In genomic region chr1:175867558-175867957, GRCm38 (mm10) we compare ENCODE assay signal across 8 mouse cellular contexts. TPM values are rescaled to one million over a fixed set of nuclear protein-coding genes. Genes with fewer than 3 reads are reported as not detected.
DNase-seq lines count a peak whose midpoint lies in the region; ATAC-seq and TF ChIP-seq lines count a peak whose summit lies in the region.
"Had no signal": no experiment of that assay in that cellular context is flagged by ENCODE, and none has a peak within 500 bp of the region (broad histone marks: within the 10 kb centered on the region; RNA-seq: fewer than 3 reads in every experiment).

No protein-coding gene starts in this region.

- TF ChIP-seq CTCF in stomach, postnatal 0 days (IDR thresholded peaks at IDR 0.05; ENCODE audit: low read depth), result peak; percentile 67

- ATAC-seq in embryonic facial prominence, embryonic 11.5 days (replicated peaks; ENCODE audit: insufficient number of reproducible peaks, low FRiP score, low TSS enrichment, low read depth), result no peak
- no peak for ATAC-seq in stomach, postnatal 0 days (ENCODE audit: low FRiP score, low TSS enrichment)

- no peak overlapping the region for H3K4me2 ChIP-seq in embryonic facial prominence, embryonic 11.5 days (ENCODE audit: low read depth, low read length)
- H3K4me2 ChIP-seq in stomach, postnatal 0 days (replicated peaks; ENCODE audit: low read depth), result no peak overlapping the region

- no peaks in the 10 kb centered on the region for H3K4me1 ChIP-seq in heart, embryonic 10.5 days
- H3K4me1 ChIP-seq in embryonic facial prominence, embryonic 11.5 days (ENCODE audit: control insufficient read depth, insufficient read depth, low read length), result no peaks in the 10 kb centered on the region
- no peaks in the 10 kb centered on the region for H3K4me1 ChIP-seq in stomach, postnatal 0 days (replicated peaks; ENCODE audit: control insufficient read depth, insufficient read depth)

- no peaks in the 10 kb centered on the region for H3K36me3 ChIP-seq in heart, embryonic 10.5 days
- no peaks in the 10 kb centered on the region for H3K36me3 ChIP-seq in embryonic facial prominence, embryonic 11.5 days (replicated peaks; ENCODE audit: control insufficient read depth, insufficient read depth, low read depth, low read length)
- no peaks in the 10 kb centered on the region for H3K36me3 ChIP-seq in stomach, postnatal 0 days (ENCODE audit: control insufficient read depth, insufficient read depth, low read length)

- no peaks in the 10 kb centered on the region for H3K9me3 ChIP-seq in heart, embryonic 10.5 days
- no peaks in the 10 kb centered on the region for H3K9me3 ChIP-seq in embryonic facial prominence, embryonic 11.5 days (replicated peaks; ENCODE audit: control insufficient read depth, low read length)
- H3K9me3 ChIP-seq in stomach, postnatal 0 days (ENCODE audit: control insufficient read depth, low read length), result no peaks in the 10 kb centered on the region
- H3K9me3 ChIP-seq: megakaryocyte, embryonic 14.5 days had no signal

- 25% methylated on average over 5 of the region's 5 CpGs for WGBS in heart, embryonic 10.5 days
- 33% methylated on average over 5 of the region's 5 CpGs for WGBS in embryonic facial prominence, embryonic 11.5 days
- 25% methylated on average over 5 of the region's 5 CpGs for WGBS in stomach, postnatal 0 days

- H3K9ac ChIP-seq in embryonic facial prominence, embryonic 11.5 days (replicated peaks; ENCODE audit: low read length), result no peak overlapping the region
- no peak overlapping the region for H3K9ac ChIP-seq in stomach, postnatal 0 days (ENCODE audit: low read length)

- TF ChIP-seq EP300 in stomach, postnatal 0 days (optimal IDR thresholded peaks at IDR 0.05), result no peak

- peak; percentile 25 to 50 for DNase-seq in heart, postnatal 10 days
- no peak for DNase-seq in heart, embryonic 10.5 days (ENCODE audit: low spot score)
- DNase-seq in right cerebral cortex, postnatal 14 days, result peak; percentile 14
- DNase-seq in right cerebral cortex, postnatal 4 days, result no peak
- DNase-seq in embryonic facial prominence, embryonic 11.5 days (ENCODE audit: low spot score), result peak; percentile 49
- DNase-seq in stomach, postnatal 0 days (ENCODE audit: low spot score), result peak; percentile 21
- no peak for DNase-seq in urinary bladder, postnatal 4 days (ENCODE audit: low spot score in 2 of 2)

- intact Hi-C loops in heart, postnatal 10 days (cut with DNase I), result loop anchor here (5.0 kb wide), 4 partner anchors 175 to 825 kb away; partner anchors contain the start of genes Chml, Fh1 and Opn3

- no peaks in the 10 kb centered on the region for H3K27me3 ChIP-seq in heart, embryonic 10.5 days (ENCODE audit: insufficient read depth, poor library complexity, severe bottlenecking)
- no peaks in the 10 kb centered on the region for H3K27me3 ChIP-seq in embryonic facial prominence, embryonic 11.5 days (ENCODE audit: control insufficient read depth, insufficient read depth, low read length)
- no peaks in the 10 kb centered on the region for H3K27me3 ChIP-seq in stomach, postnatal 0 days (ENCODE audit: control insufficient read depth, insufficient read depth, low read length)
- H3K27me3 ChIP-seq: megakaryocyte, embryonic 14.5 days had no signal

- H3K4me3 ChIP-seq in heart, embryonic 10.5 days, result no peak overlapping the region
- H3K4me3 ChIP-seq in embryonic facial prominence, embryonic 11.5 days (ENCODE audit: low read depth, low read length), result no peak overlapping the region
- H3K4me3 ChIP-seq in stomach, postnatal 0 days (ENCODE audit: low read depth, low read length), result no peak overlapping the region
- H3K4me3 ChIP-seq: megakaryocyte, embryonic 14.5 days had no signal

- no peak overlapping the region for H3K27ac ChIP-seq in heart, embryonic 10.5 days
- H3K27ac ChIP-seq in embryonic facial prominence, embryonic 11.5 days (replicated peaks; ENCODE audit: low read depth, low read length), result no peak overlapping the region
- no peak overlapping the region for H3K27ac ChIP-seq in stomach, postnatal 0 days (replicated peaks)

RNA-seq across cellular contexts. Expression of gene Exo1, which starts 12.8 kb away (rescaled TPM):
- 1 to 10 TPM; 2.2 to 3.6 TPM for total RNA-seq in heart, postnatal 10 days (2021)
- 61.2 and 87.0 TPM in 2 replicates for polyA plus RNA-seq in heart, embryonic 10.5 days (2016; fragmentation: Nextera tagmentation; extraction: Ambion mirVana)
- polyA plus RNA-seq in embryonic facial prominence, embryonic 11.5 days (2014; fragmentation: Nextera tagmentation; extraction: Ambion mirVana), result 141 and 162 TPM in 2 replicates
- 6.3 and 8.9 TPM in 2 replicates for polyA plus RNA-seq in stomach, postnatal 0 days (2015; fragmentation: Nextera tagmentation; extraction: Ambion mirVana)

RNA-seq across cellular contexts. Expression of gene Gm38100, which starts 52.6 kb away (rescaled TPM):
- not detected for total RNA-seq in heart, postnatal 10 days (2021)
- 0.08 TPM in 1 of 2 replicates, not detected in the other for polyA plus RNA-seq in heart, embryonic 10.5 days (2016; fragmentation: Nextera tagmentation; extraction: Ambion mirVana)
- polyA plus RNA-seq in embryonic facial prominence, embryonic 11.5 days (2014; fragmentation: Nextera tagmentation; extraction: Ambion mirVana), result 0.11 TPM in 1 of 2 replicates, not detected in the other
- not detected in 2 replicates for polyA plus RNA-seq in stomach, postnatal 0 days (2015; fragmentation: Nextera tagmentation; extraction: Ambion mirVana)

Comparison
In these comparisons a context has a peak if more than half of its experiments do, and no peak if none do; other contexts are left out.
1. DNase-seq: peak in heart, postnatal 10 days (2 of 2), right cerebral cortex, postnatal 14 days (single experiment), embryonic facial prominence, embryonic 11.5 days (single experiment) and stomach, postnatal 0 days (single experiment); none in heart, embryonic 10.5 days (single experiment), right cerebral cortex, postnatal 4 days (single experiment) and urinary bladder, postnatal 4 days (0 of 2).